Mouse (Mus musculus) liver, adult 2 months (tissue): ENCODE results near the gene Ankub1.

Source experiments
- CTCF ChIP-seq: fragments of 200-500 bp; IDR thresholded peaks from 2 replicates; pipeline ENCODE4 v1.5.1; 2011; ENCODE audit warnings: low read depth, low read length, control low read depth
- POLR2A ChIP-seq: fragments of 200-500 bp; IDR thresholded peaks from 2 replicates; pipeline ENCODE4 v1.6.1; 2011; ENCODE audit warnings: low read length, control low read depth; ENCODE audit not compliant: insufficient read depth; ENCODE audit errors: extremely low read depth

- TF ChIP-seq CTCF: 0 out of 2 replicates have a peak, but pooled peaks have one; percentile 16
- TF ChIP-seq POLR2A: no peak
Measured at GRCm38 (mm10) chr3:57615652-57616051, 76.9 kb downstream of the Ankub1 start.
